Mouse (Mus musculus): ENCODE data around the gene Gzf1. TPM values are rescaled to one million over a fixed set of nuclear protein-coding genes. Genes with fewer than 3 reads are reported as not detected.
A peak's percentile ranks its signal among the peaks of the same experiment; 100 is the strongest.

Gzf1 gene
- polyA plus RNA-seq, 1 experiment from 2014 or later, result 14.9 TPM

- WGBS, result 77% methylated on average over 1 of the region's 1 CpGs
- Histone ChIP-seq H3K4me1 (replicated peaks; ENCODE audit: control insufficient read depth, insufficient read depth, low read length) (peaks cover 6% of the 10 kb centered on the region; the same call in 1 of the 2 replicates), H3K9ac (ENCODE audit: low read depth, low read length) (no peak overlapping the region), H3K27ac (ENCODE audit: low read depth, low read length) (no peak overlapping the region), H3K4me2 (replicated peaks; ENCODE audit: low read depth) (no peak overlapping the region), H3K27me3 (replicated peaks; ENCODE audit: control insufficient read depth, insufficient read depth, low read length) (no peaks in the 10 kb centered on the region), H3K9me3 (ENCODE audit: control insufficient read depth) (no peaks in the 10 kb centered on the region), H3K4me3 (ENCODE audit: low read depth, low read length) (no peak overlapping the region), H3K36me3 (ENCODE audit: control insufficient read depth, insufficient read depth) (peaks cover 26% of the 10 kb centered on the region)
- no peak for ATAC-seq
- TF ChIP-seq CTCF (IDR thresholded peaks at IDR 0.05; ENCODE audit: low read depth), result no peak
These were observed 2.2 kb downstream of the Gzf1 start for GRCm38 (mm10) chr2:148683031-148683430.

GRCm38 (mm10) chr2:148684972-148685371 is 4.1 kb downstream of the Gzf1 start:
- no peak for ATAC-seq
- TF ChIP-seq CTCF (IDR thresholded peaks at IDR 0.05; ENCODE audit: low read depth), result no peak
- no peaks in the 10 kb centered on the region for H3K4me1 ChIP-seq (replicated peaks; ENCODE audit: control insufficient read depth, insufficient read depth, low read length)
- H3K36me3 ChIP-seq (ENCODE audit: control insufficient read depth, insufficient read depth), result peaks cover 33% of the 10 kb centered on the region
- WGBS, result 89% methylated on average over 2 of the region's 2 CpGs
- no peak overlapping the region for H3K4me2 ChIP-seq (replicated peaks; ENCODE audit: low read depth)
- no peak overlapping the region; the same call in 1 of the 2 replicates for H3K27ac ChIP-seq (ENCODE audit: low read depth, low read length)
- H3K9me3 ChIP-seq (ENCODE audit: control insufficient read depth), result no peaks in the 10 kb centered on the region
- no peaks in the 10 kb centered on the region for H3K27me3 ChIP-seq (replicated peaks; ENCODE audit: control insufficient read depth, insufficient read depth, low read length)
- H3K9ac ChIP-seq (ENCODE audit: low read depth, low read length), result no peak overlapping the region
- H3K4me3 ChIP-seq (ENCODE audit: low read depth, low read length), result no peak overlapping the region

DNA sequence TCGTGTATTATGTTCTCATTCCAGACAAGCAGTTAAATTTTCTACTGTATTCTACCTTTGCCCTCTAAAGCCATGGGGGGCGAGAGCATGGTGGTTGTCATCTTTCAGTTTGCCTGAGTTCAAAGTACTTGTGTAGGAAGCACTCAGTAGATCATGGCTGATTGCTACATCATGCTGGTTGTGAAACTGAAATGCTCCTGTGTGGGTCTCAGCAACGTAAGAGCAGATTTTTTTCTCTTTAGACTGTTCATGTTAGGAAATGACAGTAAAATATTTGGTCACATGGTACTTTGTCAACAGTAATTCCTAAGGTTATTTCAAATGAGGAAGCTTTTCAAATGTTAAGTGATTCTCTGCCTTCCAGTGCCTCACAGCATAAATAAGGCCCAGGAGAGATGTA is 4.9 kb downstream of the Gzf1 start:
- Histone ChIP-seq H3K9me3 (ENCODE audit: control insufficient read depth) (no peaks in the 10 kb centered on the region), H3K4me2 (replicated peaks; ENCODE audit: low read depth) (no peak overlapping the region), H3K27me3 (replicated peaks; ENCODE audit: control insufficient read depth, insufficient read depth, low read length) (no peaks in the 10 kb centered on the region), H3K4me1 (replicated peaks; ENCODE audit: control insufficient read depth, insufficient read depth, low read length) (no peaks in the 10 kb centered on the region), H3K27ac (ENCODE audit: low read depth, low read length) (peak overlapping the region; percentile 57), H3K4me3 (ENCODE audit: low read depth, low read length) (no peak overlapping the region), H3K36me3 (ENCODE audit: control insufficient read depth, insufficient read depth) (peaks cover 41% of the 10 kb centered on the region), H3K9ac (ENCODE audit: low read depth, low read length) (no peak overlapping the region)
- 56% methylated on average over 3 of the region's 3 CpGs for WGBS
- no peak for TF ChIP-seq CTCF (IDR thresholded peaks at IDR 0.05; ENCODE audit: low read depth)
- ATAC-seq, result peak; percentile 25; the same call in 1 of the 2 replicates

DNA sequence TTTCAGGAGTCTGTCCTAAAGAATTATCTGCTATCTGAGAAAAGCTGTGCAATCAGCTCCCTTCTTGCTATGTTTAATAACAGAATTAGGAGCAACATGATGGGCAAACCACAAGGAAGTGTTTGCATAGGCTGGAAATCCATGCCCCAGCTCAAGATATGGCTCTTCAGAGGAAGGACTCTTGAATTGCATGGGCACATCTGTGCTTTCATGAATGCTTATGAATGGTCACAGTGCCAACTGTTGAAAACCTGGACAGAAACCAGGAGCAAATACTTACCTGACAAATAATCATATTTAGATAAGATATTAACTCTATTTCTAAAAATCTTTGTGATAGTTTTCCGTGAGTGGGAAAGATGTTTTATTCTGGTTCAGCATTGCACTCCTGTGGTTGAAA is 6.0 kb downstream of the Gzf1 start:
- WGBS, result 80% methylated on average over 1 of the region's 1 CpGs
- H3K9ac ChIP-seq (ENCODE audit: low read depth, low read length), result no peak overlapping the region
- no peaks in the 10 kb centered on the region for H3K4me1 ChIP-seq (replicated peaks; ENCODE audit: control insufficient read depth, insufficient read depth, low read length)
- no peaks in the 10 kb centered on the region for H3K9me3 ChIP-seq (ENCODE audit: control insufficient read depth)
- ATAC-seq, result no peak
- H3K27ac ChIP-seq (ENCODE audit: low read depth, low read length), result peak overlapping the region; percentile 57; the same call in 1 of the 2 replicates
- no peaks in the 10 kb centered on the region for H3K27me3 ChIP-seq (replicated peaks; ENCODE audit: control insufficient read depth, insufficient read depth, low read length)
- no peak for TF ChIP-seq CTCF (IDR thresholded peaks at IDR 0.05; ENCODE audit: low read depth)
- peaks cover 52% of the 10 kb centered on the region for H3K36me3 ChIP-seq (ENCODE audit: control insufficient read depth, insufficient read depth)
- H3K4me3 ChIP-seq (ENCODE audit: low read depth, low read length), result no peak overlapping the region
- no peak overlapping the region for H3K4me2 ChIP-seq (replicated peaks; ENCODE audit: low read depth)

DNA sequence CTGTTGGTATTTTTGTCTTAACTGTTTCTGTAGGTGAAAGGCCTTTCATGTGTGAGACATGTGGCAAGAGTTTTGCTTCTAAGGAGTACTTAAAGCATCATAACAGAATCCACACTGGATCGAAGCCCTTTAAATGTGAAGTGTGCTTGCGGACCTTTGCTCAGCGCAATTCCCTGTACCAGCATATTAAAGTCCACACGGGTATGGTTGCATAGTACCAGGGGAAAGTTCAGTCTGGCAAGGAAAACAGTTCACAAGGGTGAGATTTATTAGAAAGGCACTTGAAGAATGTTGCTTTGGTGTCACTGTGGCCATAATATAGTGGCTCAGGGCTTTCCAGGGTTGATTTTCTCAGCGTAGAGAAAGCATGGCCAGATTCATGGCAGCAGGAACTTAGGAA is 7.1 kb downstream of the Gzf1 start:
- peak overlapping the region; percentile 54 for H3K27ac ChIP-seq (ENCODE audit: low read depth, low read length)
- TF ChIP-seq CTCF (IDR thresholded peaks at IDR 0.05; ENCODE audit: low read depth), result no peak
- 68% methylated on average over 5 of the region's 5 CpGs for WGBS
- H3K4me1 ChIP-seq (replicated peaks; ENCODE audit: control insufficient read depth, insufficient read depth, low read length), result no peaks in the 10 kb centered on the region
- H3K4me2 ChIP-seq (replicated peaks; ENCODE audit: low read depth), result no peak overlapping the region
- peaks cover 54% of the 10 kb centered on the region for H3K36me3 ChIP-seq (ENCODE audit: control insufficient read depth, insufficient read depth)
- no peaks in the 10 kb centered on the region for H3K27me3 ChIP-seq (replicated peaks; ENCODE audit: control insufficient read depth, insufficient read depth, low read length)
- H3K9me3 ChIP-seq (ENCODE audit: control insufficient read depth), result no peaks in the 10 kb centered on the region
- H3K4me3 ChIP-seq (ENCODE audit: low read depth, low read length), result no peak overlapping the region
- ATAC-seq, result peak; percentile 74
- no peak overlapping the region for H3K9ac ChIP-seq (ENCODE audit: low read depth, low read length)

DNA sequence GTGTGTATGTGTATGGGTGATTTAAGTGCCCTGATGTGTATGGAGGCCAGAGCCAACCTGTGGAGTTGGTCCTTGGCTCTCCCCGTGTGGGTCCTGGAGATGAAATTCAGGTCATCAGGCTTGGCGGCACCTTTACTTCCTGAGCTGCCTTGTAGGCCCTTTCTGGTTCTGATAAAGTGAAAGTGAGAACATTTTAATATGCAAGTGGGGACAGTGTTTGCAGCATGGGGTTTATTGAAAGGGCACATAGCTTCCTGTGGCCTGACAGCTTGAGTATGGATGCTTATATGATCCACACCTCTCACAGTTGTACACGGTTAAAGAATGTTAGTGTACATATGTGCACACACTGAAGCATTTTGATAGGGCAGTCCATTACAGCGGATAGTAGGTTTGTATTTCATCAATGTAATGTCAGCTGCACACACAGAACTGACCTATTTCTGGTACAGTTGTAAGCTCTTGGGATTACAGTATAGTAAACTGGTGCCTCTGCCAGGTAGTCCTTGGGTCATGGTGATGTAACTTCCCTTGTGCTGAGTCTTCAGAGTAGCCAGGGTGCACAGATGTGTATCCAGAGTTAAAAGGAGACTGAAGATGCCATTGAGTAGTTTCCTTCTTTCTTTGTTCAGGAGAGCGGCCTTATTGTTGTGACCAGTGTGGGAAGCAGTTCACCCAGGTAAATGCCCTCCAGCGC is 8.8 kb downstream of the Gzf1 start:
- no peaks in the 10 kb centered on the region for H3K9me3 ChIP-seq (ENCODE audit: control insufficient read depth)
- TF ChIP-seq CTCF (IDR thresholded peaks at IDR 0.05; ENCODE audit: low read depth), result no peak
- H3K27ac ChIP-seq (ENCODE audit: low read depth, low read length), result no peak overlapping the region
- peaks cover 43% of the 10 kb centered on the region for H3K36me3 ChIP-seq (ENCODE audit: control insufficient read depth, insufficient read depth)
- no peak overlapping the region for H3K9ac ChIP-seq (ENCODE audit: low read depth, low read length)
- no peak overlapping the region for H3K4me2 ChIP-seq (replicated peaks; ENCODE audit: low read depth)
- no peaks in the 10 kb centered on the region for H3K4me1 ChIP-seq (replicated peaks; ENCODE audit: control insufficient read depth, insufficient read depth, low read length)
- no peak for ATAC-seq
- H3K4me3 ChIP-seq (ENCODE audit: low read depth, low read length), result no peak overlapping the region
- no peaks in the 10 kb centered on the region for H3K27me3 ChIP-seq (replicated peaks; ENCODE audit: control insufficient read depth, insufficient read depth, low read length)
- WGBS, result 89% methylated on average over 6 of the region's 6 CpGs
